Mouse (Mus musculus) hindbrain, embryonic 14.5 days (tissue): ENCODE results near the gene Nr1h3. TPM values are rescaled to one million over a fixed set of nuclear protein-coding genes. Genes with fewer than 3 reads are reported as not detected.

Experiments used
- ATAC-seq: fragments of 200-750 bp; cut with Nextera tagmentation; 2 replicates; pipeline ENCODE4 v1.8.0; 2017; ENCODE audit warnings: moderate number of reproducible peaks, mild to moderate bottlenecking, moderate TSS enrichment, moderate library complexity; ENCODE audit not compliant: low FRiP score
- DNase-seq: peaks from one replicate; pipeline ENCODE4 v3.0.0-alpha.2; 2015; ENCODE audit warnings: low spot score
- H3K27ac ChIP-seq: fragments of 300-500 bp; sonication (generic); 2 replicates; pipeline ENCODE4 v1.5.1; 2014; ENCODE audit warnings: mild to moderate bottlenecking, moderate library complexity
- H3K27me3 ChIP-seq: fragments of 300-500 bp; sonication (generic); 2 replicates; pipeline ENCODE4 v1.6.1; 2014; ENCODE audit warnings: mild to moderate bottlenecking, low read length, mixed read lengths; ENCODE audit not compliant: control insufficient read depth, insufficient read depth
- H3K36me3 ChIP-seq: fragments of 300-500 bp; sonication (generic); replicated peaks from 2 replicates; pipeline ENCODE4 v1.6.1; 2014; ENCODE audit not compliant: control insufficient read depth, insufficient read depth
- H3K4me1 ChIP-seq: fragments of 300-500 bp; sonication (generic); replicated peaks from 2 replicates; pipeline ENCODE4 v1.6.1; 2014; ENCODE audit warnings: antibody characterized with exemption, low read length, mixed read lengths; ENCODE audit not compliant: control insufficient read depth, insufficient read depth
- H3K4me2 ChIP-seq: fragments of 300-500 bp; sonication (generic); replicated peaks from 2 replicates; pipeline ENCODE4 v1.6.1; 2014; ENCODE audit warnings: mild to moderate bottlenecking, moderate library complexity
- H3K4me3 ChIP-seq: fragments of 300-500 bp; sonication (generic); replicated peaks from 2 replicates; pipeline ENCODE4 v1.5.1; 2014; ENCODE audit warnings: mild to moderate bottlenecking, low read length
- H3K9ac ChIP-seq: fragments of 300-500 bp; sonication (generic); 2 replicates; pipeline ENCODE4 v1.6.1; 2014
- H3K9me3 ChIP-seq: fragments of 300-500 bp; sonication (generic); 2 replicates; pipeline ENCODE4 v1.6.1; 2016; ENCODE audit warnings: low read length; ENCODE audit not compliant: control insufficient read depth
- WGBS: fragments of 180-500 bp; shearing (Covaris S2); extraction: QIAGEN DNeasy Blood & Tissue Kit; methylation state at CpG from one replicate; pipeline ENCODE4 v1.1.7; 2014; 5-methylcytosine and 5-hydroxymethylcytosine counted together
- polyA plus RNA-seq: library from polyadenylated mRNA; unstranded; fragments of >200 nt; fragmentation: Nextera tagmentation; extraction: Ambion mirVana; gene quantifications from 2 replicates; pipeline ENCODE4 v1.2.1, GENCODE M21; 2014

Nr1h3 gene
- polyA plus RNA-seq, 1 experiment from 2014 or later = 2.8 TPM

DNA sequence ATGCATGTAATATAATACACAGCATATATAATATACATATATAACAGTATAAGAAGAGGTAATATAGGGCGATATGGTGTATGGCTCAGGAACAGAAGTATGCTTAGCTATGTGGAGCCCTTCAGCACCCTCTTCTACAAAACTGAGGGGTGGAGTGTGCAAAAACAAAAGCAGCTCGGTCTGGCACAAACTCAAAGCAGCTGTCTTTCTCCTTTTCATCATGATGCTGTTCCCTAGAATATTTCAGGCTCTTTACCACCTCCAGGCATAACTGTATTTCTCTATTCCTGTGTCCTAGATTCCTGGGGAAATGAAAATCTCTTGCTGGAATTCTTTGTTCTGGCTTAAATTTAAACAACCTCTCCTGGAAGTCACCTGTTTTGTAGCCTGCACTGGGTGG lies 27.1 kb upstream of the Nr1h3 start:
- no peaks in the 10 kb centered on the region for H3K4me1 ChIP-seq
- no peaks in the 10 kb centered on the region for H3K9me3 ChIP-seq
- no peak overlapping the region for H3K9ac ChIP-seq
- H3K4me2 ChIP-seq = no peak overlapping the region
- H3K36me3 ChIP-seq = peaks cover 10% of the 10 kb centered on the region; the same call in 1 of the 2 replicates
- ATAC-seq (no peak), DNase-seq (no peak)
- WGBS = 87% methylated on average over 2 of the region's 2 CpGs
- H3K4me3 ChIP-seq = no peak overlapping the region
- no peak overlapping the region for H3K27ac ChIP-seq
- no peaks in the 10 kb centered on the region for H3K27me3 ChIP-seq

DNA sequence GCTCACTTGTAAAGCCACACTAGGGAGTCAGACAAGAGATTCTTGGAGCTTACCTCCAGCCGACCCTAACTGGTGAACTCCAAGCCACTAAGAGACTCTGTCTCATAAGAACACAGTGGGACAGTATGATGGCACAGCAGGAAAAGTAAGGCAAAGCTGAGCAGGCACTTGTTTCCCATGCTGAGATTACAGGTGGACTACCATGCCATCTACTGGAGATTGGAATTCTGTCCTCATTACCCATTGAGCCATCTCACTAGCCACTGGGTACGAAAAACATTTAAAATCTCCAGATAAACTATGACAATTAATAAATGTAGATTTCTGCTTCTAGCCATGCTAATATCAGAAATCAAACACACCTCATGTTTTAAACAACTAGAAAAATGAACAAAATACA lies 21.0 kb upstream of the Nr1h3 start:
- no peak overlapping the region for H3K4me3 ChIP-seq
- no peaks in the 10 kb centered on the region for H3K9me3 ChIP-seq
- DNase-seq (no peak), ATAC-seq (no peak)
- H3K9ac ChIP-seq = no peak overlapping the region
- 0 out of 2 replicates have a peak, but pooled peaks cover 2% of the 10 kb centered on the region for H3K36me3 ChIP-seq
- no peaks in the 10 kb centered on the region for H3K4me1 ChIP-seq
- H3K4me2 ChIP-seq = no peak overlapping the region
- no peaks in the 10 kb centered on the region for H3K27me3 ChIP-seq
- no peak overlapping the region for H3K27ac ChIP-seq
- 90% methylated on average over 2 of the region's 2 CpGs for WGBS

GRCm38 (mm10) chr2:91220501-91220900 lies 17.9 kb upstream of the Nr1h3 start:
- WGBS = 94% methylated on average over 3 of the region's 3 CpGs
- DNase-seq (no peak), ATAC-seq (no peak)
- 0 out of 2 replicates have a peak, but pooled peaks cover 3% of the 10 kb centered on the region for H3K4me1 ChIP-seq
- no peaks in the 10 kb centered on the region for H3K27me3 ChIP-seq
- no peak overlapping the region for H3K4me3 ChIP-seq
- no peak overlapping the region for H3K4me2 ChIP-seq
- H3K9ac ChIP-seq = no peak overlapping the region
- H3K27ac ChIP-seq = no peak overlapping the region
- peaks cover 28% of the 10 kb centered on the region for H3K36me3 ChIP-seq
- no peaks in the 10 kb centered on the region for H3K9me3 ChIP-seq

- H3K36me3 ChIP-seq = peaks cover 61% of the 10 kb centered on the region
- ATAC-seq = no peak; the same call in 1 of the 2 replicates
- no peaks in the 10 kb centered on the region for H3K27me3 ChIP-seq
- 62% methylated on average over 4 of the region's 4 CpGs for WGBS
- no peak overlapping the region for H3K27ac ChIP-seq
- H3K4me3 ChIP-seq = no peak overlapping the region
- no peak overlapping the region for H3K9ac ChIP-seq
- DNase-seq = peak; percentile 30
- no peaks in the 10 kb centered on the region for H3K9me3 ChIP-seq
- 0 out of 2 replicates have a peak, but pooled peaks cover 3% of the 10 kb centered on the region for H3K4me1 ChIP-seq
- H3K4me2 ChIP-seq = no peak overlapping the region
These were observed 14.4 kb upstream of the Nr1h3 start for GRCm38 (mm10) chr2:91217032-91217431.

GRCm38 (mm10) chr2:91213311-91213710 lies 10.7 kb upstream of the Nr1h3 start:
- Histone ChIP-seq H3K27ac (no peak overlapping the region), H3K36me3 (peaks cover 91% of the 10 kb centered on the region), H3K27me3 (no peaks in the 10 kb centered on the region), H3K9ac (no peak overlapping the region), H3K9me3 (no peaks in the 10 kb centered on the region), H3K4me2 (no peak overlapping the region), H3K4me1 (0 out of 2 replicates have a peak, but pooled peaks cover 3% of the 10 kb centered on the region), H3K4me3 (no peak overlapping the region)
- DNase-seq = no peak
- ATAC-seq = no peak

- H3K4me3 ChIP-seq = no peak overlapping the region
- no peak overlapping the region for H3K4me2 ChIP-seq
- no peak for ATAC-seq
- no peak for DNase-seq
- no peaks in the 10 kb centered on the region for H3K27me3 ChIP-seq
- 92% methylated on average over 9 of the region's 9 CpGs for WGBS
- no peaks in the 10 kb centered on the region for H3K9me3 ChIP-seq
- H3K36me3 ChIP-seq = peaks cover 62% of the 10 kb centered on the region
- no peak overlapping the region for H3K27ac ChIP-seq
- H3K9ac ChIP-seq = no peak overlapping the region
- H3K4me1 ChIP-seq = peaks cover 23% of the 10 kb centered on the region
These were observed 3.7 kb upstream of the Nr1h3 start for GRCm38 (mm10) chr2:91206254-91206775.

- H3K4me2 ChIP-seq = peak overlapping the region; percentile 81
- no peaks in the 10 kb centered on the region for H3K9me3 ChIP-seq
- H3K4me3 ChIP-seq = peak overlapping the region; percentile 54
- H3K4me1 ChIP-seq = peaks cover 23% of the 10 kb centered on the region
- ATAC-seq (no peak; the same call in 1 of the 2 replicates), DNase-seq (no peak)
- H3K36me3 ChIP-seq = peaks cover 32% of the 10 kb centered on the region
- H3K27ac ChIP-seq = peak overlapping the region; percentile 89
- 14% methylated on average over 20 of the region's 20 CpGs for WGBS
- H3K9ac ChIP-seq = peak overlapping the region; percentile 72
- no peaks in the 10 kb centered on the region for H3K27me3 ChIP-seq
These were observed 480 bp upstream of the Nr1h3 start for GRCm38 (mm10) chr2:91202972-91203656.

DNA sequence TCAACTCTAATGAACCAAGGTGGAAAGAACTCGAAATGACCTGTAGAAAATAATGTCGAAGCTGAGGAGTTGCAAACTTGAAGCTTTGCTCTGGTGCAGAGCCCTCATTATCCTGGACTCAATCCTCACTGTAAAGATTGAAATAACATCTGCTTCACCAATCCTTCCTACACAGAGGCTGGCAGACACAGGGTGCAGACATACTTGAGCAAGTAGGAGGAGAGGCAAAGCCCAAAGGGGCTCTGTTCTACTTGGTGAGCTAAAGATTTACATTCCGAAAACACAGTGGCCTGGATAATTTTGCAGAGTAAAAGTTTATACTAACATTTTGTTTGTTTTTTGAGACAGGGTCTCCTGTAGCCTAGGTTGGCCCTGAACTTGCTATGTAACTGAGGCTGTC lies 3.7 kb downstream of the Nr1h3 start:
- Histone ChIP-seq H3K4me3 (no peak overlapping the region), H3K4me1 (peaks cover 14% of the 10 kb centered on the region), H3K9me3 (no peaks in the 10 kb centered on the region), H3K9ac (no peak overlapping the region), H3K4me2 (no peak overlapping the region), H3K27ac (no peak overlapping the region), H3K27me3 (no peaks in the 10 kb centered on the region), H3K36me3 (no peaks in the 10 kb centered on the region)
- WGBS = 87% methylated on average over 3 of the region's 3 CpGs
- DNase-seq (no peak), ATAC-seq (no peak)

DNA sequence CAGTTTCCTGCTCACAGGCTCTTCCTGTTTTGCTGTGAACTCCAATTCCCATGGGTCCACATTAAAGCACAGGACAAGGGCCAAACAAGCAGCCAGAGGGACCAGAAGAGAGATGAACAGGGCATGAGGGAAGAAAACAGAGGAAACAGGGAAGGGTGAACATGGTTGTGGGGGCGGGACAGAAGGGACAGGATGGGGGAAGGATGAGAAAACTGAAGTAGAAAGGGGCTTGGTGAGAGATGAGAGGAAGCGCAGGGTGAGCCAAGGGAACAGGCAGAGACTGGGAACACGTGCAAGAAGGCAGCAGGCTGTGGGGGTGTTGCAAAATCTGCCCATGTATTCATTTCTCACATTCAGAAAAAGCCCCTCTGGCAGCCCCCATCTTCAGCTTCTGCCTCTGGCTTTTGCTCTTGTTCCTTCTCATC lies 6.0 kb downstream of the Nr1h3 start:
- 71% methylated on average over 3 of the region's 3 CpGs for WGBS
- H3K4me2 ChIP-seq = no peak overlapping the region
- H3K9ac ChIP-seq = no peak overlapping the region
- DNase-seq (no peak), ATAC-seq (no peak)
- H3K4me1 ChIP-seq = peaks cover 1% of the 10 kb centered on the region; the same call in 1 of the 2 replicates
- no peak overlapping the region for H3K4me3 ChIP-seq
- no peaks in the 10 kb centered on the region for H3K27me3 ChIP-seq
- H3K27ac ChIP-seq = no peak overlapping the region
- no peaks in the 10 kb centered on the region for H3K36me3 ChIP-seq
- H3K9me3 ChIP-seq = no peaks in the 10 kb centered on the region
